Mouse (Mus musculus) forebrain, embryonic 12.5 days (tissue): ENCODE data around the gene Slc4a7. TPM values are rescaled to one million over a fixed set of nuclear protein-coding genes. Genes with fewer than 3 reads are reported as not detected.
"Not testable (repeated sequence)": the region's sequence is repeated elsewhere in the genome, so short reads cannot be mapped to it uniquely, and the experiment has no call there.

Source experiments
- ATAC-seq: fragments of 200-750 bp; cut with Nextera tagmentation; 2 replicates; pipeline ENCODE4 v1.8.0; 2017; ENCODE audit warnings: moderate TSS enrichment; ENCODE audit not compliant: low FRiP score
- H3K27ac ChIP-seq: fragments of 300-500 bp; sonication (generic); 2 replicates; pipeline ENCODE4 v1.5.1; 2016; ENCODE audit warnings: mild to moderate bottlenecking
- H3K27me3 ChIP-seq: fragments of 300-500 bp; sonication (generic); 2 replicates; pipeline ENCODE4 v1.6.1; 2016; ENCODE audit warnings: mild to moderate bottlenecking
- H3K36me3 ChIP-seq: fragments of 300-500 bp; sonication (generic); replicated peaks from 2 replicates; pipeline ENCODE4 v1.6.1; 2016; ENCODE audit warnings: mild to moderate bottlenecking
- H3K4me1 ChIP-seq: fragments of 300-500 bp; sonication (generic); 2 replicates; pipeline ENCODE4 v1.6.1; 2016
- H3K4me2 ChIP-seq: fragments of 300-500 bp; sonication (generic); 2 replicates; pipeline ENCODE4 v1.6.1; 2016; ENCODE audit warnings: mild to moderate bottlenecking, moderate library complexity
- H3K4me3 ChIP-seq: fragments of 300-500 bp; sonication (generic); replicated peaks from 2 replicates; pipeline ENCODE4 v1.5.1; 2016; ENCODE audit warnings: mild to moderate bottlenecking
- H3K9ac ChIP-seq: fragments of 300-500 bp; sonication (generic); 2 replicates; pipeline ENCODE4 v1.6.1; 2016; ENCODE audit warnings: mild to moderate bottlenecking
- H3K9me3 ChIP-seq: fragments of 300-500 bp; sonication (generic); 2 replicates; pipeline ENCODE4 v1.6.1; 2016
- WGBS: fragments of 180-500 bp; shearing (Covaris S2); methylation state at CpG from one replicate; pipeline ENCODE4 v1.1.7; 2016; 5-methylcytosine and 5-hydroxymethylcytosine counted together
- polyA plus RNA-seq: library from polyadenylated mRNA; unstranded; fragments of >200 nt; fragmentation: Nextera tagmentation; extraction: Ambion mirVana; gene quantifications from 2 replicates; pipeline ENCODE4 v1.2.1, GENCODE M21; 2016

Slc4a7 gene
- polyA plus RNA-seq, 1 experiment from 2014 or later, result 51.8 TPM

GRCm38 (mm10) chr14:14709021-14709420, 6.9 kb downstream of the Slc4a7 start:
- Histone ChIP-seq H3K36me3 (peaks cover 15% of the 10 kb centered on the region), H3K9ac (no peak overlapping the region), H3K27ac (no peak overlapping the region), H3K9me3 (no peaks in the 10 kb centered on the region), H3K27me3 (no peaks in the 10 kb centered on the region), H3K4me3 (no peak overlapping the region), H3K4me1 (peaks cover 18% of the 10 kb centered on the region), H3K4me2 (no peak overlapping the region)
- ATAC-seq, result no peak
- WGBS, result 97% methylated on average over 1 of the region's 1 CpGs

GRCm38 (mm10) chr14:14714130-14714529, 12.1 kb downstream of the Slc4a7 start:
- Histone ChIP-seq H3K4me2 (no peak overlapping the region), H3K4me1 (no peaks in the 10 kb centered on the region), H3K27ac (no peak overlapping the region), H3K27me3 (no peaks in the 10 kb centered on the region), H3K4me3 (no peak overlapping the region), H3K9ac (no peak overlapping the region), H3K9me3 (no peaks in the 10 kb centered on the region), H3K36me3 (peaks cover 9% of the 10 kb centered on the region)
- ATAC-seq, result no peak

- H3K36me3 ChIP-seq, result peaks cover 5% of the 10 kb centered on the region
- H3K4me1 ChIP-seq, result no peaks in the 10 kb centered on the region
- 93% methylated on average over 2 of the region's 2 CpGs for WGBS
- no peak overlapping the region for H3K9ac ChIP-seq
- no peaks in the 10 kb centered on the region for H3K9me3 ChIP-seq
- no peak overlapping the region for H3K4me3 ChIP-seq
- no peak for ATAC-seq
- no peak overlapping the region for H3K4me2 ChIP-seq
- H3K27ac ChIP-seq, result no peak overlapping the region
- no peaks in the 10 kb centered on the region for H3K27me3 ChIP-seq
Measured at GRCm38 (mm10) chr14:14715794-14716193, 13.7 kb downstream of the Slc4a7 start.

GRCm38 (mm10) chr14:14716843-14717242, 14.8 kb downstream of the Slc4a7 start:
- no peak overlapping the region for H3K9ac ChIP-seq
- no peaks in the 10 kb centered on the region for H3K4me1 ChIP-seq
- H3K4me2 ChIP-seq, result no peak overlapping the region
- no peak overlapping the region for H3K27ac ChIP-seq
- H3K4me3 ChIP-seq, result no peak overlapping the region
- H3K9me3 ChIP-seq, result no peaks in the 10 kb centered on the region
- WGBS, result 80% methylated on average over 6 of the region's 6 CpGs
- H3K36me3 ChIP-seq, result 0 out of 2 replicates have a peak, but pooled peaks cover 4% of the 10 kb centered on the region
- H3K27me3 ChIP-seq, result no peaks in the 10 kb centered on the region
- no peak for ATAC-seq

- H3K9ac ChIP-seq, result no peak overlapping the region
- H3K4me3 ChIP-seq, result no peak overlapping the region
- H3K27ac ChIP-seq, result no peak overlapping the region
- H3K36me3 ChIP-seq, result 0 out of 2 replicates have a peak, but pooled peaks cover 6% of the 10 kb centered on the region
- H3K4me2 ChIP-seq, result no peak overlapping the region
- no peak for ATAC-seq
- no peaks in the 10 kb centered on the region; the same call in 1 of the 2 replicates for H3K4me1 ChIP-seq
- no peaks in the 10 kb centered on the region for H3K27me3 ChIP-seq
- no peaks in the 10 kb centered on the region for H3K9me3 ChIP-seq
- WGBS, result 94% methylated on average over 4 of the region's 4 CpGs
Measured at GRCm38 (mm10) chr14:14718556-14718955, 16.5 kb downstream of the Slc4a7 start.

GRCm38 (mm10) chr14:14781169-14781568, 79.1 kb downstream of the Slc4a7 start:
- H3K9me3 ChIP-seq, result no peaks in the 10 kb centered on the region
- H3K36me3 ChIP-seq, result peaks cover 51% of the 10 kb centered on the region
- no peak overlapping the region for H3K4me3 ChIP-seq
- 88% methylated on average over 2 of the region's 2 CpGs for WGBS
- ATAC-seq, result no peak
- H3K4me1 ChIP-seq, result no peaks in the 10 kb centered on the region
- no peak overlapping the region for H3K9ac ChIP-seq
- H3K27me3 ChIP-seq, result no peaks in the 10 kb centered on the region
- H3K4me2 ChIP-seq, result no peak overlapping the region
- no peak overlapping the region for H3K27ac ChIP-seq

GRCm38 (mm10) chr14:14784223-14784622, 82.1 kb downstream of the Slc4a7 start:
- Histone ChIP-seq H3K4me2 (no peak overlapping the region), H3K36me3 (peaks cover 42% of the 10 kb centered on the region), H3K9me3 (no peaks in the 10 kb centered on the region), H3K4me1 (no peaks in the 10 kb centered on the region), H3K4me3 (no peak overlapping the region), H3K27me3 (no peaks in the 10 kb centered on the region), H3K9ac (no peak overlapping the region), H3K27ac (no peak overlapping the region)
- WGBS, result 80% methylated on average over 1 of the region's 1 CpGs
- no peak for ATAC-seq

GRCm38 (mm10) chr14:14786979-14787378, 84.9 kb downstream of the Slc4a7 start:
- ATAC-seq, result no peak
- H3K27ac ChIP-seq, result no peak overlapping the region
- H3K9ac ChIP-seq, result no peak overlapping the region
- H3K4me3 ChIP-seq, result no peak overlapping the region
- H3K36me3 ChIP-seq, result peaks cover 41% of the 10 kb centered on the region
- 88% methylated on average over 1 of the region's 1 CpGs for WGBS
- H3K9me3 ChIP-seq, result no peaks in the 10 kb centered on the region
- no peaks in the 10 kb centered on the region for H3K27me3 ChIP-seq
- H3K4me1 ChIP-seq, result no peaks in the 10 kb centered on the region
- H3K4me2 ChIP-seq, result no peak overlapping the region

GRCm38 (mm10) chr14:14789840-14790470, 87.9 kb downstream of the Slc4a7 start:
- no peak for ATAC-seq
- 94% methylated on average over 4 of the region's 4 CpGs for WGBS
- Histone ChIP-seq H3K4me3 (no peak overlapping the region), H3K4me1 (no peaks in the 10 kb centered on the region), H3K27ac (no peak overlapping the region), H3K36me3 (peaks cover 45% of the 10 kb centered on the region), H3K9ac (no peak overlapping the region), H3K4me2 (no peak overlapping the region), H3K9me3 (no peaks in the 10 kb centered on the region), H3K27me3 (no peaks in the 10 kb centered on the region)

- H3K4me1 ChIP-seq, result peaks cover 4% of the 10 kb centered on the region; the same call in 1 of the 2 replicates
- no peak overlapping the region for H3K9ac ChIP-seq
- H3K27ac ChIP-seq, result no peak overlapping the region
- H3K36me3 ChIP-seq, result peaks cover 13% of the 10 kb centered on the region
- H3K4me2 ChIP-seq, result no peak overlapping the region
- WGBS, result 87% methylated on average over 5 of the region's 5 CpGs
- ATAC-seq, result no peak
- no peaks in the 10 kb centered on the region for H3K27me3 ChIP-seq
- H3K4me3 ChIP-seq, result no peak overlapping the region
- H3K9me3 ChIP-seq, result no peaks in the 10 kb centered on the region
Measured at GRCm38 (mm10) chr14:14799861-14800260, 97.8 kb downstream of the Slc4a7 start.

- no peak overlapping the region for H3K9ac ChIP-seq
- H3K4me3 ChIP-seq, result no peak overlapping the region
- no peak overlapping the region for H3K27ac ChIP-seq
- 95% methylated on average over 4 of the region's 4 CpGs for WGBS
- no peaks in the 10 kb centered on the region for H3K9me3 ChIP-seq
- H3K27me3 ChIP-seq, result no peaks in the 10 kb centered on the region
- no peak overlapping the region for H3K4me2 ChIP-seq
- peaks cover 13% of the 10 kb centered on the region for H3K36me3 ChIP-seq
- peaks cover 4% of the 10 kb centered on the region; the same call in 1 of the 2 replicates for H3K4me1 ChIP-seq
- ATAC-seq, result no peak
Measured at GRCm38 (mm10) chr14:14800332-14800731, 98.3 kb downstream of the Slc4a7 start.

- peaks cover 13% of the 10 kb centered on the region for H3K36me3 ChIP-seq
- H3K4me3 ChIP-seq, result no peak overlapping the region
- H3K27me3 ChIP-seq, result no peaks in the 10 kb centered on the region
- peaks cover 4% of the 10 kb centered on the region; the same call in 1 of the 2 replicates for H3K4me1 ChIP-seq
- WGBS, result 99% methylated on average over 3 of the region's 3 CpGs
- no peak overlapping the region for H3K9ac ChIP-seq
- H3K27ac ChIP-seq, result no peak overlapping the region
- H3K4me2 ChIP-seq, result no peak overlapping the region
- no peak for ATAC-seq
- no peaks in the 10 kb centered on the region for H3K9me3 ChIP-seq
Measured at GRCm38 (mm10) chr14:14800810-14801209, 98.7 kb downstream of the Slc4a7 start.

- H3K27ac ChIP-seq, H3K36me3 ChIP-seq, H3K4me2 ChIP-seq, H3K4me1 ChIP-seq, H3K27me3 ChIP-seq, H3K9ac ChIP-seq, ATAC-seq, H3K4me3 ChIP-seq, H3K9me3 ChIP-seq: not testable (repeated sequence)
- 65% methylated on average over 2 of the region's 2 CpGs for WGBS
Measured at GRCm38 (mm10) chr14:14803115-14803514, 101.0 kb downstream of the Slc4a7 start, which contains the start of gene Nek10. TSS of gene Nek10 (plus strand) at chr14:14803415.
